Mouse (Mus musculus) testis, adult 2 months (tissue): ENCODE measurements at regions not wholly inside any gene's neighbourhood (a gene's known extent, or its start where the extent isn't known, plus 50 kb on each side); places are given as distances from the start of the nearest gene placed in this dataset.

Source experiments
- H3K27ac ChIP-seq: fragments of 200-500 bp; 2 replicates; pipeline ENCODE4 v1.5.1; 2012; ENCODE audit warnings: low read depth, low read length; ENCODE audit not compliant: control insufficient read depth, insufficient read depth
- H3K27me3 ChIP-seq: fragments of 200-500 bp; 2 replicates; pipeline ENCODE4 v1.6.1; 2012; ENCODE audit warnings: mild to moderate bottlenecking, low read length, moderate library complexity; ENCODE audit not compliant: control insufficient read depth, insufficient read depth
- H3K36me3 ChIP-seq: fragments of 200-500 bp; 2 replicates; pipeline ENCODE4 v1.6.1; 2012; ENCODE audit warnings: mild to moderate bottlenecking, low read length; ENCODE audit not compliant: control insufficient read depth, insufficient read depth
- H3K4me1 ChIP-seq: fragments of 200-500 bp; 2 replicates; pipeline ENCODE4 v1.6.1; 2012; ENCODE audit warnings: low read length; ENCODE audit not compliant: control insufficient read depth, insufficient read depth
- H3K4me3 ChIP-seq: fragments of 200-500 bp; 2 replicates; pipeline ENCODE4 v1.5.1; 2012; ENCODE audit warnings: low read depth, mild to moderate bottlenecking, low read length, moderate library complexity, mixed read lengths; ENCODE audit not compliant: control insufficient read depth
- CTCF ChIP-seq: fragments of 200-500 bp; IDR thresholded peaks from 2 replicates; pipeline ENCODE4 v1.5.1; 2012; ENCODE audit warnings: low read depth, mild to moderate bottlenecking, inconsistent platforms, low read length, moderate library complexity; ENCODE audit not compliant: control insufficient read depth, insufficient read depth, insufficient replicate concordance
- POLR2A ChIP-seq: fragments of 200-500 bp; IDR thresholded peaks from 2 replicates; pipeline ENCODE4 v1.6.1; 2012; ENCODE audit warnings: low read depth, mild to moderate bottlenecking, inconsistent platforms, low read length, moderate library complexity; ENCODE audit not compliant: control insufficient read depth

- no peaks in the 10 kb centered on the region for H3K4me1 ChIP-seq
- no peak overlapping the region for H3K4me3 ChIP-seq
- no peak for TF ChIP-seq POLR2A
- TF ChIP-seq CTCF = no peak
- no peak overlapping the region for H3K27ac ChIP-seq
- H3K27me3 ChIP-seq = no peaks in the 10 kb centered on the region
- no peaks in the 10 kb centered on the region for H3K36me3 ChIP-seq
Observed at GRCm38 (mm10) chr10:73039551-73039950, 59.6 kb upstream of the Pcdh15 start.
